Mouse (Mus musculus): Measurements from ENCODE around the gene Rcbtb2.

Gene Rcbtb2

DNA sequence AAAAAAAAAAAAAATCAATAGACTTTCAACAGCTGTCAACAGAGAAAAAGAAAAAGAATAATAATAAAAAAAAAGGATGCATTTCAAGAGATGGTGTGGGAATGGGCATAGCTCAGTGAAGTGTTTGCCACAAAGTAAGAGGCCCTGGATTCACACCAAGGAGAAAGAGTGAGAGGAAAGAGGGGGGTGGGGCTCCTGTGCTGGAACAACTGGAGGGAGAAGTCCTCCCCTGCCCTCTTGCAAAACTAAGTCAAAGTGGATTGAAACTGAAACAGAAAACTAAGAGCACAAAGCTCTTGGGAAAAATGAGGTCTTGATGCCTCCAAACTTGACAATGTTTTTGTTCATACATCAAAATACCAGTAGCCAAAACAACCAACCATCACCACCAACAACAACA lies 86.4 kb downstream of the Rcbtb2 start:
- no peak for DNase-seq (ENCODE audit: low spot score in 2 of 2)

DNA sequence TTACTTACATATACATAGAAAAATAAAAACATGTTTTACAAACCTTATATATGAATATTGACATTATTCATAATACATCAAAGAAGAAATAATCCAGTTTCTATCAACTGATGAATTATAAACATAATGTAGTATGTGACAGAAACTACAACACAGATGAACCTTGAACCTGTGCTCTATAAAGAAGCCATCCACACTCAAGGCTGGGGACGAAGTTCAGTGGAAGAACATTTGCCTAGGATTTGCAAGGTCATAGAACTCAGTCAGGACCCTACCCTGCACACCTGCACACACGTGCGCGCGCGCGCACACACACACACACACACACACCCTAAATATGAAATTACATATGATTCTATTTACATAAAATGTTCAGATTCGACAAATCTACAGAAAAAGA lies 87.4 kb downstream of the Rcbtb2 start:
- DNase-seq (ENCODE audit: low spot score in 2 of 2): no peak

DNA sequence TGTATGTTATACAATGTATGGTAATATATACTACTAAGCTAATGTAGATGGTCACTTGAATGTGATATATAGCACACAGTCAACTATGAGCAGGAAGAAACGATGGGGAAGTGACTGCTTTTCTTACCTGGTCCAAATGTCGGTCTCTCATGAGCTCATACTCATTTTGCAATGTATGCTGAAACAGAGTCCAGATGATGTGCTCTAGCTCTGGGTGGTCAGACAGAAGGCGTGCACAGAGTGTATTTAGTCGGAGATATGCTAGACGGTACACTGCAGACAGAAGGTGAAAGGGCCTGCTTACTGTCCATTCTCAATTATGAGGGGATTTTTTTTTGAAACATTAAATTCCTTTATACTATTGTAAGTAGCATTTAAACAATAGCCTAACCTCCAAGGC lies 88.6 kb downstream of the Rcbtb2 start:
- no peak for DNase-seq (ENCODE audit: low spot score in 2 of 2)

DNA sequence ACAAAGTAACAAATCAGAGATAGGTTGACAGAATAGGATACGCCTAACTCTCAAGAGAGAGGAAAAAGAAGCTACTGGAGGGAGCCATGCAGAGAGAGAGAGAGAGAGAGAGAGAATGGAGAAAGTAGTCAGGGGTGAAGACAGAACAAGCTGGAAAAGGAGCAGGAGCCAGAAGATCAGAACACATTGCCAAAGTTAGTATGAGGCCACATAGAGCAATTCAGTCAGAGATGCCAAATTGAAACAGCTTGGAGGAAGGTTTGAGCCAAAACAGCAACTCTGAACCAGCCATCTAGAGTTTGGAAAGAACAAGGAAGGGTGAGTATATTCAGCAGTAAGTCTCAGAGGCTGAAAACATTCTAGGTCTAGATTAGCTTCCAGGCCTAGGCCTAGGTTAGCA lies 94.2 kb downstream of the Rcbtb2 start:
- no peak for DNase-seq (ENCODE audit: low spot score in 2 of 2)

DNA sequence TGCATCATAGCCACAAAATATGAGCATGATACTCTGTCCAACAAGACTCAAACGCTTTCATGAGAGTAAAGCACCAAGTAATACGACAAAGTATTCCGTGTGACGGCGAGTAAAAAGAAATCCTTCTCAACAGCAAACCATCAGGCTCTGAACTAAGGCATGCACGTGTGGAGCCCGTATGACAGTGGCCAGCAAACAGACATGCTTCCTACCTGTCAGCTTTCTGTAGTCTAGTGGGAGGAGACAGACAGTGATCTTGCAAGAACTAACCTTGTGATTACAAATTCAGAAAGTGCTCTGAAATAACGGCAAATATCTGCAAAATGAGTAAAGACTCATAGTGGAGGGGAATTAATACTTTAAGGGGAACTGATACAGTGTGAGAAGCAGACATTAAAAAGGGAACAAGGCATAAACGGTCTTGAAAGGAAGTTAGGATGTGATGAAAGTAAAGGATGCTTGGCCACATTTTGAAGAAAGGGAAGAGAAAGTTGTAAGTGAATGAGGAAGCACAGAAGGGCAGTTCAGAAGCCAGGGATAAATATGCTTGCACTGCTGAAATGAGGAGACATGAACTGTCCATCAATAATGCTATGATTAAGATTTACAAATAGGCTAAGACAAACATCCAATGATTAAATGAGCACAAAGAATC lies 99.6 kb downstream of the Rcbtb2 start:
- DNase-seq (ENCODE audit: low spot score in 2 of 2): no peak

DNA sequence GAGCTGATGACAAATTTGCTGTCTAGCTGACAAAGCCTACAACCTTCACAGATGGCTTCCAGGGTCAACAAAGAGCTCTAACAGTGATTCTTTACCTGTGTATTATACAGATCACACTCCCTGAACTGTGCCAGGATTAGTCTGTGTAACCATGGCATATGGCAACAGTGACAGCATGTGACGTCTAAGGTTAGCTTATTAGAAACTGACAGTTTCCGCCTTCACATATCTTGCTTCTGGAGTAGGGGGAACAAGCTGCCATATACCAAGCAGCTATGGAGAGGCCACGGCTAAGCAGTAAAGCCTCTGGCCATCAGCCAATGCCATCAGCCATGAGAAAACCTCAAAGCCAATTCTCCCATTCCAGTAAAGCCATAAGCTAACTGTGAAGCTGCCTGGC lies 103.5 kb downstream of the Rcbtb2 start:
- DNase-seq (ENCODE audit: low spot score in 2 of 2): no peak

DNA sequence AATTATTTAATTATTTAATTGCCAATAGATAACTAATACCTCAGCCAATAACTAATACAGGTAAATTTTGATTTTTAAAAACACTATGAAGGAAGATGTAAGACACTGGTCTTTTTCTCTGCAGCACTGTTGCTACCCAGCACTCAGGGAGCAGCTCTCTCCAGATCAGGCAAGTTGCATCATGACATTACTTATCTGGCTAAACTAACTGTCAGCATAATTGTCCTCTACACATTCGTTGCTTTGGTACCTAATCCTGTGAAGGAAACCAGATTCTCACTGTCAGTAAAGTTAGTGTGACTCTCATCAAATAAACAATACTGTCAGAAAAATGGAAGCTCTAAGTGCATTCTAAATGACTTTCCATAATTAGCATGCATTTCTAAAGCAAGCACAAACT lies 104.0 kb downstream of the Rcbtb2 start:
- DNase-seq (ENCODE audit: low spot score in 2 of 2): no peak

DNA sequence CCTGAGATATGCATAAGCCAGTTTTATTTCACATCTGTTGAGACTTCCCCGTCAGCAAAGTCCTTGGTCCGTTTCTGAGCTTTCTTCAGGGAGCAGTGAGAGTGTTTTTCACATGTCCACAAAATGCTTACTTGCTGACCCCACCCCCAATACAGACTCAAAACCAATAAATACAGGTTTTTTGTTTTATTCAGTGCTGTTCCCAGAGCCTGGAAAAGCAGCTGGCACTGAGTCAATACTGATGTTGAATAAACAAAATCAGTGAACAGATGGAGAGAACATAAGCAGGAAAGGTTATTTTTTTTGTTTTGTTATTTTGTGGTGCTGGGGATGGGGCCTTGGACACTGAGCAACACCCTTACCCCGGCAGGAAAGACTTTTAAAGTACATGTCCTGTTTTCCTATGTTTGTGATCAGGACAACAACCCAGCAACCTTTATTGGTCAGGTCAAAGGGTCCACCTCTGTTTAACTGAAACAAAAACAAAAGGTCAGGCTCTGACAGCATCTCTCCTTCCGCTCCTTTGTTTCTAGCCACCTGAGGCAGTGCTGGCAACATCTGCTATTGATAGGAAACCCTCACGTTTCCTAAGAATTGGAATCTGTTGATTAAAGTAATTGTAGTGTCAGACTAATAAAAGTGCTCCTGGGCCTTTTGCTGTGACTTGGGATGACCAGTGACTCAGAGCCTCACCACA lies 108.6 kb downstream of the Rcbtb2 start:
- DNase-seq (ENCODE audit: low spot score in 2 of 2): no peak

DNA sequence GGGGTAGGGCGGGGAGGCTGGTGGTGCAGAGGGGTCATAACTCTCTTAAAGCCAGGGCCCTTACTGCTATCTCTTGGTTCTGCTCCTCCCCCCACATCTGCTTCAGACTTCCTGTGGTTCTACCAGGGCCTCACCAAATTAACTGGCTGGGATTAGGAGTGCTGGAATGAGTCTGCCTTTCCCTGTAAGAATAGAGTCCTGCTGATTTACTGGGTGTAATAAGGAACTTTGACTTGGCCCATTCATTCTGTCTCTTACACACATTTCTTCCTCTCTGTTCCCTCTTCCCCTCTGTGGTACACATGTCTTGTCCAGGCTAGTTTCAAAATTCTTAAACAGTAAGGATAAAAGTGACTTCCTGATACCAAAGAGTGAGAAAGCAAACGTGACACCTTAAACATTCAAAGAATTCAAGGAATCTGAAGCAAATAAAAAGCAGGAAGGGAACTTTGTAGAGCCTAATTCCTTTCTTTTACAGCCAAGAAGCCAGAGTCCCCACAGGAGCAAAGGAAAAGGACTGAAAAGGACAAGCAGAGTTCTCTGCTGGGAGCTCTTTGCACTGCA lies 111.7 kb downstream of the Rcbtb2 start:
- no peak for DNase-seq (ENCODE audit: low spot score in 2 of 2)

DNA sequence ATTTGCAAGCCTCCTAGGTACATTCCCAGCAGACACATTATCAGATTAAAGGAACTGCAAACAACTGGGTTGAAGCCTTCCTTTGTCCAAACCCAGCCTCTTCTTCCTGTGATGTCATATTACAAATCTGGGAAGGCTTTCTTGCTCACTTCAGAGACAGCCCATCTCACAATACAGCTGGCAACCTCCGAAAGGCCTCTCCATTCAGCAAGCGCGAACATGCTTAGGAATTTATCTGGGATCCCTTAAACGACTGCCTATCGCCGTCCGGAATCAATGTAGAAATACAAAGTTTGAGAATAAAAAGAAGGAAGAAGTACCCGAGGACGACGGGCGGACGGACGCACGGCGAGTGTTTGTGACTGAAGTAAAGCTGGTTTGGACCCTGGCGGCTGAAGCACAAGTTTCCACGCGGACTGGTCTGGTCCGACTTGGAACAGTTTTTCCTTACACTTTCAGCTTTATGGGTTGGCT lies 115.0 kb downstream of the Rcbtb2 start, which contains the start of gene Lpar6:
TSS of gene Lpar6 (plus strand) at position 48 of the 474 bp plus-strand sequence.
- DNase-seq (ENCODE audit: low spot score in 2 of 2): peak; percentile 37 to 59

DNA sequence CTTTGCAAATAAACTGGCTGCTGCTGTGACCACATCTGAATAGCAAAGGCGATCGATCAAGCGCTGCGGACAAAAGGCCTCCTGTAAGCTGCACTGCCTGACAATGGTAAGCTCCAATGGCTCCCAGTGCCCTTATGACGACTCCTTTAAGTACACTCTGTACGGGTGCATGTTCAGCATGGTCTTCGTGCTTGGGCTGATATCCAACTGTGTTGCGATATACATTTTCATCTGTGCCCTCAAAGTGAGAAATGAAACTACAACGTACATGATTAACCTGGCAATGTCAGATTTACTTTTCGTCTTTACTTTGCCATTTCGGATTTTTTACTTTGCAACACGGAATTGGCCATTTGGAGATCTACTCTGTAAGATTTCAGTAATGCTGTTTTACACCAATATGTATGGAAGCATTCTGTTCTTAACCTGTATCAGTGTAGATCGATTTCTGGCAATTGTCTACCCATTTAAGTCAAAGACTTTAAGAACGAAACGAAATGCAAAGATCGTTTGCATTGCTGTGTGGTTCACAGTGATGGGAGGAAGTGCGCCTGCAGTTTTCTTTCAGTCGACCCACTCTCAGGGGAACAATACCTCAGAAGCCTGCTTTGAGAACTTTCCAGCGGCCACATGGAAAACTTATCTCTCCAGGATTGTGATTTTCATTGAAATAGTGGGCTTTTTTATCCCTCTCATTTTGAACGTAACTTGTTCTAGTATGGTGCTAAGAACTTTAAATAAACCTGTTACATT lies 115.8 kb downstream of the Rcbtb2 start:
- DNase-seq (ENCODE audit: low spot score in 2 of 2): peak; percentile 37 to 51

DNA sequence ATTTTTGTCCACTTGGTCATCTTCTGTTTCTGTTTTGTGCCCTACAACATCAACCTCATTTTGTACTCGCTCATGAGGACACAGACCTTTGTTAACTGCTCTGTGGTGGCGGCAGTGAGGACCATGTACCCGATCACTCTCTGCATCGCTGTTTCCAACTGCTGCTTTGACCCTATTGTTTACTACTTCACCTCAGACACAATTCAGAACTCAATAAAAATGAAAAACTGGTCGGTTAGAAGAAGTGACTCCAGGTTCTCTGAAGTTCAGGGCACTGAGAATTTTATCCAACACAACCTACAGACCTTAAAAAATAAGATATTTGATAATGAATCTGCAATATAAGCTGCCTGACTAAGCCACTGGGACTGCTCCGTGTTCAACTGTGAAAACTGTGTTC lies 116.5 kb downstream of the Rcbtb2 start:
- DNase-seq (ENCODE audit: low spot score in 2 of 2): peak in 1 of 2 experiments; percentile 38

DNA sequence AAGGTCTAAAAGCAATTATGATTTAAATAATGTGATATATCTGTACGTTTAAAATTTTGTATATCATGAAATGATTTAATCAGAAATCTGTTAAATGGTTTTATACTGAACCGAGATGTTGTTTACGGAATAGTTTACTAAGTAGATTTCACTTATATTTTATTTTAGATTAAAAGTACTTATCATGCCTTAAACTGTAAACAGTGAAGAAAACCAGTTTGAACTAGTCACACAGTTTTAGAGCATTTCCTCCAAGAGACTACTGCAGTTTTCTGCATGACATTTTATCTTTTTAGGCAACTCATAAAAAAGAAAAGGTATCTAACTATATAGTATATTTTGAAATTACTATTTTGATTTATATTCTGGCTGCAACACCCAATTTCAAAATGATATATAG lies 117.0 kb downstream of the Rcbtb2 start:
- DNase-seq (ENCODE audit: low spot score in 2 of 2): no peak

DNA sequence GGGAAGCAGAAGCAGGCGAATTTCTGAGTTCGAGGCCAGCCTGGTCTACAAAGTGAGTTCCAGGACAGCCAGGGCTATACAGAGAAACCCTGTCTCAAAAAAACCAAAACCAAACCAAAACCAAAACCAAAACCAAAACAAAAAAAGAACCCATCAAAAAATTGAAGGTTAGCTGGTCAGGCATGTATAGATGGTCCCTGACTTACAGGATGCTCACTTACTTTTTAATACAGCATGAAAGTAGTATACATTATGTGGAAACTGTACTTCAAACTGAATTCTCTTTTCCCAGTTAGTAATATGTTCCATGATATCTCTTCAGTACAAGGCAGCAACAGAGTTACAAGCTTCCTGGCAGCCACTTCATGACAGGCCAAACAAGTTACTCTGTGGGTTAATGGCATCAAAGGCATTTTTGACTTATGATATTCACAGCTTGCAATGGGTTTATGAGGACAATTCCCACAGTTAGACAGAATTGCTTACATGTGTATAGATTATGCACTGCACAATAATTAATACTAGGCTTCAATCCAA lies 121.3 kb downstream of the Rcbtb2 start:
- DNase-seq (ENCODE audit: low spot score in 2 of 2): no peak

DNA sequence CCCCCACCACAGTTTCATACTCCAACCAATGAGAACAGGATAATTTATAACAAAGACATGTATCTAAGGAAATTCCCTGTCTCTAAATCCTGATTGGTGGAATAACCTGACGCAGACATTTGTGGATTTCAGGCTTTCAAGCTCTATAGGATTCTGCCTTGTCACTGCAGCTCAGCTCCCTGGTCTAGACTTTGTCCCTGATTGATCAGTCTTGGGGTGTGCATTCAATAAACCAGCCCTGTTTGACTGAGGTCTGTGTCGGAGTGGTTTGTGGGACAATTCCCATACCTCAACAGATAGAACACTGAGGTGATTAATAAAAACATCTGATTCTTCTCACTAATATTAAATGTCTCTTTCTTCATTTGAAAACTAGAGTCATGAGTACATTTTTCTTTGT lies 127.2 kb downstream of the Rcbtb2 start:
- DNase-seq (ENCODE audit: low spot score in 2 of 2): no peak

DNA sequence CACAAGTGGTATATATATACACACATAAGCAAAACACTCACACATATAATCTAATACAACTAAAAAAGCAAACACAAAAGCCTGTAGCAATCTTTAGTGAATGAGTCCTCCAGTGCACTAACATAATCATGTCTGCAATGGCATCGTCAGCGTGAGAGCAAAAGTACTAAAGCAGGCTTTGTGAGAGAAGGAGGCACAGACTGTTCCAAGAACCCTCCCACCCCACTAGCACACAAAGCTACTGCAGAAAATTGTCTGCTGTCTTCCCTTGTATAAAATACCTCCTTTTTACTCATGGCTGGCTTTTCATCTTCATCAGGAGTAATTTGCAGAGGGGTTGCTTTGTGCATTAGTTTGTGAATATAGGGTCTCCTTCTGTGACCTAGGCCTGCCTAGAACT lies 129.4 kb downstream of the Rcbtb2 start:
- DNase-seq (ENCODE audit: low spot score in 2 of 2): no peak

DNA sequence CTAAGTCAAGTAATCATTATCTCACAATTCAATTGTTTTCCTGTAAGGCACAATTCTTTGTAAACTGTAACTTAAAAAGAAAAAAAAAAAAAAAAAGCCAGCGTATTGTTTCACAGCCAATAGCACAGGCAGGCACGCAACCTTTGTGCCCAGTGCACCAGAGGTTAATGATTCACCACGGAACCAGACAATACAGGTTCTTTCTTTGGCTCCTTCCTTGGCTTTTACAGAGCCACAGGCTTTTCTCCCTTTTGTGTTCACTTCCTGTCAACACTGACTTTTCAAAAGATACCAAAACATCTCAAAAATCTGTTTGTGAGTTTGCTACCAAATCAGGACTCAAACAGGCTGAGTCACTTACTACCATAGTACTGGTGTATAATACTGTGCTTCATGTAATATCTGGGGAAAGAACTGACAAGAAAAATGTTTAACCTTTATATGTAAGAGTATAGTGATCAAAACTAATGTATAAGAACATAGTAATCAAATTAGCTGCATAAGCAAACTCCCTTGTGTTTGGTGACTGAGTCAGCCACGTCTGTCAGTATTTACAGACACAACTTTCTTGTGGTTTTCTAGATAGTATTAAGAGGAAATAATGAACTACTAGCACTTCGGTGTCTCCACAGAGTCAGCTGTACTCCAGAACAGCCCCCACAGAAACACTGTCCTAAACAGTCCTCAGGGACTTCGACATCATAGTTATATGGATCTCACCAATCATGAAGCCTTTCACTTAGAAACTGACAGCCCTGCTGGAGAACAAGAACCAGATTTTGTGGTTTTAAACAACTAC lies 130.8 kb downstream of the Rcbtb2 start:
- DNase-seq (ENCODE audit: low spot score in 2 of 2): peak in 1 of 2 experiments; percentile 7

DNA sequence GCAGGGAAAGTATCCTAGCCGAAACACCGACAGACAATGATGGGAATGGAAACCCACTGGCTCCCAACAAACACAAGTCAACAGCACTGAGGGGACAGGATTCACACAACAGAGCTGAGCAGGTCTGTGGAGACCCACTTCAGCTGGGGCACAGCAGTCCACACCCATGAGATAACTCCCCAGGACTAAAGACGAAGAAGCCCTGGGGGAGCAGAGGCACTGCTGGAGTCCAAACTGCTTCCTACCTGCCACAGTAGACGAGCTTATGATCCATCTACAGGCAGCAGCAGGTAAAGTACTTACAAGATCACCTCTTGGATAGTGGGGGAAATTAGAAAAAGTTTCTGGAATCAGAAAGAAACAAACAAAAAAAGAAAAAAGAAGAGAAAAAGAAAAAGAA lies 131.6 kb downstream of the Rcbtb2 start:
- no peak for DNase-seq (ENCODE audit: low spot score in 2 of 2)

DNA sequence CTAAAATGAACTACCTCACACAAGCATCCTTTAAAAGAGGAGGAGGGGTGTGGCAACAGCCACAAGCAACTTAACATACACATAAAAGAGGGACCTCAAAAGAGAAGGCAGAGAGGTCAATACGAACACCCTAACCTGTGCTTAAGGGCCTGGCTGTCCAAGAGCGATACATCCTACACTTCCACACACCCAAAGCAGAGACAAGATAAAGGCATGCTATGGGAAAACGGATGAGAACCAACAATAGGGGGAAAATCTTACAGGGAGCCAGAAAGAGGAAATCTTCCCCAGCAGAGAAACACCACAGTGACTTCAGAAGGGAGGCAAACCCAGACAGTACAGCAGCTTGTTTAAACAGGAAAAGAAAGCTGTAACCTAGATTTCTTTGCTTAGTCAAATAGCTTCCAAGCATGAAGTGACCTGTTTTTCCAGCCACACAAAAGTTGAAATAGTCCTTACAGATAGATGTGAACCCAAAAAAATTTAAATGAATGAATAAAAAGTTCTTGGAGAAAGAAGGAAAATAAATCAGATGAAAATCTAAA lies 132.7 kb downstream of the Rcbtb2 start:
- peak in 1 of 2 experiments; percentile 45 for DNase-seq (ENCODE audit: low spot score in 2 of 2)

DNA sequence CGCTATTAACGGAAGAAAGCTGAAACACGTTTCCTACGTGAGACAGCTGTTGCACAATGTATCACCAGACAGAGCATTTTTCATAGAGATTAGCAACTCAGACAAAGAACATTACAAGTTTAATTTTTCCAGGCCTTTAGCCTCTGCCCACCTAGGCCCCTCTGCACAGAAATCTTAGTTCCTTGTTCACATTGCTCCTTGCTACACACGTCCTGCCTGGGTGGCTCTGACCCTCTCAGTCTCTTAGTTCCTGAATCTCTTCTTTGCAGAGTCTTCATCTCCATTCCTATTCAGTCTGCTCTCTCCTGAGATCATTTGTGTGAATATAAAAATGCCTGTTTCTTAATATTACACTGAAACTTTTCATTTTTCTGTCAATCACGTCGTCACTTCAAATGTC lies 134.5 kb downstream of the Rcbtb2 start:
- DNase-seq (ENCODE audit: low spot score in 2 of 2): no peak

Data from thymus, postnatal 10 days (tissue).